Mouse (Mus musculus) common myeloid progenitor, adult 5-6 weeks (primary cell): ENCODE measurements around the gene Vps36. TPM values are rescaled to one million over a fixed set of nuclear protein-coding genes. Genes with fewer than 3 reads are reported as not detected.
A peak's percentile ranks its signal among the peaks of the same experiment; 100 is the strongest.

Experiments
- ATAC-seq: replicated peaks from 2 replicates; pipeline ENCODE4 v1.8.0; 2016; ENCODE audit warnings: low read depth, mild to moderate bottlenecking, moderate TSS enrichment, inconsistent platforms; ENCODE audit not compliant: poor library complexity, severe bottlenecking
- total RNA-seq: library from RNA; stranded (forward); fragments of 200-1000, 187-1606 nt; gene quantifications from 2 replicates; pipeline ENCODE4 v1.2.3, GENCODE M21; 2017

Gene Vps36
- total RNA-seq, 1 experiment from 2014 or later, result 43.4 TPM

GRCm38 (mm10) chr8:22207535-22207934 lies 14.9 kb downstream of the Vps36 start:
- peak; percentile 68 for ATAC-seq

- peak; percentile 94 for ATAC-seq
These were observed 16.4 kb downstream of the Vps36 start for GRCm38 (mm10) chr8:22209012-22209411.

GRCm38 (mm10) chr8:22214826-22215225 lies 22.2 kb downstream of the Vps36 start:
- ATAC-seq, result no peak

GRCm38 (mm10) chr8:22226361-22226760 lies 33.8 kb downstream of the Vps36 start:
- ATAC-seq, result no peak

- ATAC-seq, result peak; percentile 78
These were observed 34.7 kb downstream of the Vps36 start, which contains the start of gene Thsd1 for GRCm38 (mm10) chr8:22227061-22227877. Gene Thsd1, plus strand, starts transcription at chr8:22227313.

- peak; percentile 70 for ATAC-seq
These were observed 36.0 kb downstream of the Vps36 start for GRCm38 (mm10) chr8:22228621-22229020.

- ATAC-seq, result no peak
These were observed 50.4 kb downstream of the Vps36 start for GRCm38 (mm10) chr8:22242986-22243385.

GRCm38 (mm10) chr8:22245663-22246062 lies 53.1 kb downstream of the Vps36 start:
- ATAC-seq, result peak; percentile 79

GRCm38 (mm10) chr8:22247956-22248355 lies 55.3 kb downstream of the Vps36 start:
- no peak for ATAC-seq

GRCm38 (mm10) chr8:22249080-22249479 lies 56.5 kb downstream of the Vps36 start:
- no peak for ATAC-seq

- no peak for ATAC-seq
These were observed 66.4 kb downstream of the Vps36 start for GRCm38 (mm10) chr8:22258946-22259450.

- no peak for ATAC-seq
These were observed 66.9 kb downstream of the Vps36 start for GRCm38 (mm10) chr8:22259531-22259930.

GRCm38 (mm10) chr8:22260091-22260722 lies 67.6 kb downstream of the Vps36 start:
- 0 out of 2 replicates have a peak, but pooled peaks have one; percentile 27 for ATAC-seq

- peak; percentile 52 for ATAC-seq
These were observed 69.7 kb downstream of the Vps36 start for GRCm38 (mm10) chr8:22262267-22262666.

- no peak for ATAC-seq
These were observed 71.7 kb downstream of the Vps36 start for GRCm38 (mm10) chr8:22264292-22264691.

- ATAC-seq, result no peak
These were observed 72.2 kb downstream of the Vps36 start for GRCm38 (mm10) chr8:22264787-22265186.

GRCm38 (mm10) chr8:22265194-22265593 lies 72.6 kb downstream of the Vps36 start:
- no peak for ATAC-seq

- ATAC-seq, result no peak
These were observed 74.2 kb downstream of the Vps36 start for GRCm38 (mm10) chr8:22266809-22267208.
